ENCODE assay signal across 11 mouse cellular contexts in genomic region chr10:53343865-53344264, GRCm38 (mm10). TPM values are rescaled to one million over a fixed set of nuclear protein-coding genes. Genes with fewer than 3 reads are reported as not detected.
DNase-seq lines count a peak whose midpoint lies in the region; ATAC-seq lines count a peak whose summit lies in the region.
"Had no signal": no experiment of that assay in that cellular context is flagged by ENCODE, and none has a peak within 500 bp of the region (broad histone marks: within the 10 kb centered on the region; RNA-seq: fewer than 3 reads in every experiment).

No protein-coding gene starts in this region.

- DNase-seq in embryo, embryonic 10 days (ENCODE audit: low spot score) = peak; percentile 25
- no peak for DNase-seq in embryo, embryonic 9.5 days (ENCODE audit: extremely low spot score)
- peak; percentile 23 to 31 for DNase-seq in kidney, postnatal 36 days
- DNase-seq in lung, postnatal 10 days = peak; percentile 17
- no peak for DNase-seq in forebrain, embryonic 10.5 days (ENCODE audit: extremely low spot score, low spot score)
- no peak for DNase-seq in cerebellum, postnatal 25 days

- no peak overlapping the region for H3K4me2 ChIP-seq in kidney, embryonic 16.5 days (replicated peaks; ENCODE audit: low read depth, low read length)
- H3K4me2 ChIP-seq in heart, embryonic 13.5 days = peak overlapping the region; percentile 65
- H3K4me2 ChIP-seq: liver, embryonic 11.5 days had no signal

- no peak for ATAC-seq in kidney, embryonic 16.5 days (ENCODE audit: low FRiP score, low TSS enrichment)
- ATAC-seq in heart, embryonic 13.5 days (ENCODE audit: extremely low read depth, insufficient number of reproducible peaks, low FRiP score, low TSS enrichment) = no peak

- H3K4me3 ChIP-seq in kidney, embryonic 16.5 days (ENCODE audit: low read length) = no peak overlapping the region
- H3K4me3 ChIP-seq in heart, embryonic 13.5 days = peak overlapping the region; percentile 60
- H3K4me3 ChIP-seq in forebrain, embryonic 10.5 days = no peak overlapping the region
- H3K4me3 ChIP-seq: megakaryocyte, embryonic 14.5 days had no signal

- no peaks in the 10 kb centered on the region for H3K27me3 ChIP-seq in kidney, embryonic 16.5 days (ENCODE audit: insufficient read depth, low read length)
- no peaks in the 10 kb centered on the region for H3K27me3 ChIP-seq in heart, embryonic 13.5 days (replicated peaks)
- H3K27me3 ChIP-seq in forebrain, embryonic 10.5 days (ENCODE audit: poor library complexity, severe bottlenecking) = no peaks in the 10 kb centered on the region
- H3K27me3 ChIP-seq: megakaryocyte, embryonic 14.5 days had no signal

- no peak overlapping the region for H3K9ac ChIP-seq in kidney, embryonic 16.5 days (replicated peaks; ENCODE audit: low read length)
- H3K9ac ChIP-seq in heart, embryonic 13.5 days = peak overlapping the region; percentile 83

- no peaks in the 10 kb centered on the region for H3K9me3 ChIP-seq in kidney, embryonic 16.5 days (ENCODE audit: low read length)
- H3K9me3 ChIP-seq in heart, embryonic 13.5 days = no peaks in the 10 kb centered on the region
- H3K9me3 ChIP-seq in forebrain, embryonic 10.5 days = no peaks in the 10 kb centered on the region
- H3K9me3 ChIP-seq: megakaryocyte, embryonic 14.5 days had no signal

- H3K4me1 ChIP-seq in kidney, embryonic 16.5 days (ENCODE audit: insufficient read depth, low read length) = peaks cover 2% of the 10 kb centered on the region; the same call in 1 of the 2 replicates
- peaks cover 9% of the 10 kb centered on the region for H3K4me1 ChIP-seq in heart, embryonic 13.5 days
- no peaks in the 10 kb centered on the region for H3K4me1 ChIP-seq in forebrain, embryonic 10.5 days

- WGBS in kidney, embryonic 16.5 days = 69% methylated on average over 10 of the region's 10 CpGs
- WGBS in heart, embryonic 13.5 days = 34% methylated on average over 10 of the region's 10 CpGs
- WGBS in forebrain, embryonic 10.5 days = 87% methylated on average over 10 of the region's 10 CpGs

- no peak overlapping the region for H3K27ac ChIP-seq in kidney, embryonic 16.5 days (ENCODE audit: low read length)
- peak overlapping the region; percentile 84 for H3K27ac ChIP-seq in heart, embryonic 13.5 days (replicated peaks)
- H3K27ac ChIP-seq in forebrain, embryonic 10.5 days = no peak overlapping the region
- H3K27ac ChIP-seq: kidney, postnatal 0 days had no signal

- H3K36me3 ChIP-seq in kidney, embryonic 16.5 days (ENCODE audit: insufficient read depth, low read length) = no peaks in the 10 kb centered on the region
- peaks cover 30% of the 10 kb centered on the region for H3K36me3 ChIP-seq in heart, embryonic 13.5 days
- H3K36me3 ChIP-seq in forebrain, embryonic 10.5 days (replicated peaks) = peaks cover 6% of the 10 kb centered on the region; the same call in 1 of the 2 replicates

RNA-seq across cellular contexts. Expression of gene Pln, which starts 6.4 kb away (rescaled TPM):
- 0.98 and 1.3 TPM in 2 replicates for polyA plus RNA-seq in kidney, embryonic 16.5 days (2015; fragmentation: Nextera tagmentation; extraction: Ambion mirVana)
- polyA plus RNA-seq in heart, embryonic 13.5 days (2015; fragmentation: Nextera tagmentation; extraction: Ambion mirVana) = 682 and 793 TPM in 2 replicates
- polyA plus RNA-seq in forebrain, embryonic 10.5 days (2016; fragmentation: Nextera tagmentation; extraction: Ambion mirVana) = 0.86 and 1.4 TPM in 2 replicates

RNA-seq across cellular contexts. Expression of gene Cep85l, which starts 35.9 kb away (rescaled TPM):
- 2.8 and 3.0 TPM in 2 replicates for polyA plus RNA-seq in kidney, embryonic 16.5 days (2015; fragmentation: Nextera tagmentation; extraction: Ambion mirVana)
- 3.1 and 3.6 TPM in 2 replicates for polyA plus RNA-seq in heart, embryonic 13.5 days (2015; fragmentation: Nextera tagmentation; extraction: Ambion mirVana)
- 3.0 and 3.7 TPM in 2 replicates for polyA plus RNA-seq in forebrain, embryonic 10.5 days (2016; fragmentation: Nextera tagmentation; extraction: Ambion mirVana)

Comparison
In these comparisons a context has a peak if more than half of its experiments do, and no peak if none do; other contexts are left out.
1. DNase-seq: peak in embryo, embryonic 10 days (single experiment), kidney, postnatal 36 days (2 of 2) and lung, postnatal 10 days (single experiment); none in embryo, embryonic 9.5 days (single experiment), forebrain, embryonic 10.5 days (single experiment) and cerebellum, postnatal 25 days (0 of 2).
2. RNA of gene Pln, which starts 6.4 kb away (polyA plus RNA-seq): 682 to 793 TPM in heart, embryonic 13.5 days; 0.86 to 1.4 TPM in forebrain, embryonic 10.5 days and 0.98 to 1.3 TPM in kidney, embryonic 16.5 days; every median in the first group is over 100 times any median in the second.